Mouse (Mus musculus): Measurements from ENCODE around the gene Ssu72.
A peak's percentile ranks its signal among the peaks of the same experiment; 100 is the strongest.
"Not testable (repeated sequence)": the region's sequence is repeated elsewhere in the genome, so short reads cannot be mapped to it uniquely, and the experiment has no call there.

Gene Ssu72

GRCm38 (mm10) chr4:155703425-155703929, 1.1 kb upstream of the Ssu72 start:
- DNase-seq, result no peak

- DNase-seq, result no peak
Observed at GRCm38 (mm10) chr4:155705592-155705929, 961 bp downstream of the Ssu72 start.

GRCm38 (mm10) chr4:155708582-155708981, 4.0 kb downstream of the Ssu72 start:
- no peak for DNase-seq

GRCm38 (mm10) chr4:155708988-155709387, 4.4 kb downstream of the Ssu72 start:
- no peak for DNase-seq

GRCm38 (mm10) chr4:155710521-155711252, 6.1 kb downstream of the Ssu72 start:
- peak; percentile 19 for DNase-seq

GRCm38 (mm10) chr4:155721668-155722083, 17.1 kb downstream of the Ssu72 start:
- DNase-seq, result peak; percentile 36

- no peak for DNase-seq
Observed at GRCm38 (mm10) chr4:155727993-155728392, 23.4 kb downstream of the Ssu72 start.

- no peak for DNase-seq
Observed at GRCm38 (mm10) chr4:155733267-155733666, 28.7 kb downstream of the Ssu72 start.

GRCm38 (mm10) chr4:155734350-155734941, 29.8 kb downstream of the Ssu72 start, which contains the start of gene Tmem240:
Gene Tmem240 (plus strand): TSS chr4:155734800.
- peak; percentile 92 for DNase-seq

- peak; percentile 60 for DNase-seq
Observed at GRCm38 (mm10) chr4:155734951-155735702, 30.5 kb downstream of the Ssu72 start.

- DNase-seq, result no peak
Observed at GRCm38 (mm10) chr4:155735788-155736187, 31.2 kb downstream of the Ssu72 start.

GRCm38 (mm10) chr4:155736421-155736820, 31.8 kb downstream of the Ssu72 start:
- no peak for DNase-seq

GRCm38 (mm10) chr4:155738262-155738661, 33.7 kb downstream of the Ssu72 start:
- DNase-seq, result no peak

- DNase-seq, result no peak
Observed at GRCm38 (mm10) chr4:155739152-155739551, 34.6 kb downstream of the Ssu72 start.

- DNase-seq, result no peak
Observed at GRCm38 (mm10) chr4:155739741-155740636, 35.4 kb downstream of the Ssu72 start.

- DNase-seq, result not testable (repeated sequence)
Observed at GRCm38 (mm10) chr4:155740681-155741080, 36.1 kb downstream of the Ssu72 start.

- DNase-seq, result no peak
Observed at GRCm38 (mm10) chr4:155742684-155743083, 38.1 kb downstream of the Ssu72 start.

- DNase-seq, result no peak
Observed at GRCm38 (mm10) chr4:155744474-155744873, 39.9 kb downstream of the Ssu72 start.

- no peak for DNase-seq
Observed at GRCm38 (mm10) chr4:155745136-155745535, 40.5 kb downstream of the Ssu72 start.

- DNase-seq, result no peak
Observed at GRCm38 (mm10) chr4:155746036-155746548, 41.5 kb downstream of the Ssu72 start.

GRCm38 (mm10) chr4:155746575-155747490, 42.2 kb downstream of the Ssu72 start:
- DNase-seq, result no peak

Data from kidney, postnatal 14 days (tissue).